Mouse (Mus musculus) liver, embryonic 12.5 days (tissue): ENCODE results near the gene Fkrp. TPM values are rescaled to one million over a fixed set of nuclear protein-coding genes. Genes with fewer than 3 reads are reported as not detected.
A peak's percentile ranks its signal among the peaks of the same experiment; 100 is the strongest.

ENCODE experiments used
- ATAC-seq: fragments of 200-750 bp; cut with Nextera tagmentation; 2 replicates; pipeline ENCODE4 v1.8.0; 2017; ENCODE audit warnings: moderate number of reproducible peaks, mild to moderate bottlenecking, moderate library complexity
- H3K27ac ChIP-seq: fragments of 300-500 bp; sonication (generic); 2 replicates; pipeline ENCODE4 v1.5.1; 2016; ENCODE audit warnings: mild to moderate bottlenecking
- H3K27me3 ChIP-seq: fragments of 300-500 bp; sonication (generic); replicated peaks from 2 replicates; pipeline ENCODE4 v1.6.1; 2016; ENCODE audit warnings: mild to moderate bottlenecking, moderate library complexity
- H3K36me3 ChIP-seq: fragments of 300-500 bp; sonication (generic); 2 replicates; pipeline ENCODE4 v1.6.1; 2016; ENCODE audit warnings: mild to moderate bottlenecking, moderate library complexity
- H3K4me1 ChIP-seq: fragments of 300-500 bp; sonication (generic); 2 replicates; pipeline ENCODE4 v1.6.1; 2016
- H3K4me2 ChIP-seq: fragments of 300-500 bp; sonication (generic); 2 replicates; pipeline ENCODE4 v1.6.1; 2016; ENCODE audit warnings: mild to moderate bottlenecking, moderate library complexity
- H3K4me3 ChIP-seq: fragments of 300-500 bp; sonication (generic); 2 replicates; pipeline ENCODE4 v1.5.1; 2016; ENCODE audit warnings: mild to moderate bottlenecking, moderate library complexity
- H3K9ac ChIP-seq: fragments of 300-500 bp; sonication (generic); 2 replicates; pipeline ENCODE4 v1.6.1; 2016; ENCODE audit warnings: mild to moderate bottlenecking, moderate library complexity
- H3K9me3 ChIP-seq: fragments of 300-500 bp; sonication (generic); replicated peaks from 2 replicates; pipeline ENCODE4 v1.6.1; 2016; ENCODE audit warnings: mild to moderate bottlenecking, moderate library complexity
- whole genome bisulfite sequencing: fragments of 180-500 bp; shearing (Covaris S2); methylation state at CpG from one replicate; pipeline ENCODE4 v1.1.7; 2016; ENCODE audit not compliant: insufficient replicate concordance; 5-methylcytosine and 5-hydroxymethylcytosine counted together
- polyA plus RNA-seq: library from polyadenylated mRNA; unstranded; fragments of >200 nt; fragmentation: Nextera tagmentation; extraction: Ambion mirVana; gene quantifications from 2 replicates; pipeline ENCODE4 v1.2.1, GENCODE M21; 2016

Gene Fkrp
- polyA plus RNA-seq, 1 experiment from 2014 or later = 16.0 TPM

- no peak overlapping the region for H3K27ac ChIP-seq
- peak overlapping the region; percentile 39 for H3K4me3 ChIP-seq
- peaks cover 56% of the 10 kb centered on the region for H3K36me3 ChIP-seq
- ATAC-seq = no peak
- 22% methylated on average over 90 of the region's 90 CpGs for WGBS
- H3K4me2 ChIP-seq = peak overlapping the region; percentile 65
- no peaks in the 10 kb centered on the region for H3K9me3 ChIP-seq
- H3K27me3 ChIP-seq = peaks cover 32% of the 10 kb centered on the region
- H3K9ac ChIP-seq = peak overlapping the region; percentile 36; the same call in 1 of the 2 replicates
- H3K4me1 ChIP-seq = peaks cover 33% of the 10 kb centered on the region
Observed at GRCm38 (mm10) chr7:16810920-16811648, 5.4 kb downstream of the Fkrp start.

DNA sequence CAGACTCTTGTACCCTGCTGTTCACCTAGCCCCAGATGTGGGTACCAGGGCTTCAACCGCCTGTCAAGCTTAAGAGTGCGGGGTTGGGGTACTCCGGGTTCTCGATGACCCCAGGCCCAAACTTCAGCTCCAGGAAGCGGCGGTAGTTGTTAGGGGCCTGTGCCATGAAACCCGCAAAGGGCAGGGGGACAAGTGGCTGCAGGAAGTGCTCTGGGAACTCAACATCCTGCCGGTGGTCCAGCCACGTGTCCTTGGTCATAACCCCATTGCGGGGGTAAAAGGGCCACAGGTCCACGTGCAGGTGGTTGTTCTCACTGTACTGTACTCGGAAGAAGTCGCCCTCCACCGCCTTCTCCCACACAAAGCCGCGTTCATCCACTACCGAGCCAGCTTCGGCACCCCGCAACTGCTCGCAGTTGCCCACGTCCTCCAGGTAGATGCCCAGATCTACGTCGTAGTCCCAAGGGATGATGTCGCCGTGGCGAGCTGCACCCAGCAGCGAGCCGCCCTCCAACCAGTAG lies 6.1 kb downstream of the Fkrp start:
- Histone ChIP-seq H3K9ac (0 out of 2 replicates have a peak overlapping the region, but pooled peaks have one; percentile 36), H3K27ac (no peak overlapping the region), H3K9me3 (no peaks in the 10 kb centered on the region), H3K4me3 (peak overlapping the region; percentile 39), H3K36me3 (peaks cover 56% of the 10 kb centered on the region), H3K27me3 (peaks cover 32% of the 10 kb centered on the region), H3K4me1 (peaks cover 27% of the 10 kb centered on the region), H3K4me2 (peak overlapping the region; percentile 65)
- WGBS = 49% methylated on average over 28 of the region's 28 CpGs
- no peak for ATAC-seq

DNA sequence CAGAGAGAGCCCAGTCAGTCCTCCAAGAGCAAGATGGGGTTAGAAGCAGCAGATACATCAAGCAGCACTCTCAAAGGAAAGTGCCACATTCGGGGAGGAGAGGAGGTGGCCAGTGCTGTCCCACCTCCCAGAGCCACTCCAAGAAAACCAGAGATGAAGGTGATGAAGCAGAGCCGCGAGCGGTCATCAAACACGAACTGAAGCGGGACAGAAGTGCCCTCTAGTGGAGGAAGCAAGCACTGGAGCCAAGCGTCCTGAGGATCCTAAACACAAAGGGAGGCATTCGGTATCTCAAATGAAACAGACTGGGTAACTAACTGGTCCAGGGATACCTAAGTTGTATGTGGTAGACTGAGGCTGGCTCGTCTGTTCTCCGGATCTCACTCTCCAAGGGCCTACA lies 6.8 kb downstream of the Fkrp start:
- Histone ChIP-seq H3K36me3 (peaks cover 56% of the 10 kb centered on the region), H3K27me3 (peaks cover 32% of the 10 kb centered on the region), H3K9me3 (no peaks in the 10 kb centered on the region), H3K4me2 (no peak overlapping the region), H3K9ac (no peak overlapping the region), H3K27ac (no peak overlapping the region), H3K4me1 (peaks cover 26% of the 10 kb centered on the region), H3K4me3 (no peak overlapping the region)
- 21% methylated on average over 10 of the region's 10 CpGs for whole genome bisulfite sequencing
- peak; percentile 47; the same call in 1 of the 2 replicates for ATAC-seq

GRCm38 (mm10) chr7:16808647-16809046 lies 7.9 kb downstream of the Fkrp start:
- WGBS = 78% methylated on average over 9 of the region's 9 CpGs
- Histone ChIP-seq H3K4me1 (peaks cover 30% of the 10 kb centered on the region), H3K9me3 (no peaks in the 10 kb centered on the region), H3K27ac (no peak overlapping the region), H3K4me3 (no peak overlapping the region), H3K36me3 (peaks cover 47% of the 10 kb centered on the region), H3K9ac (no peak overlapping the region), H3K27me3 (peaks cover 32% of the 10 kb centered on the region), H3K4me2 (no peak overlapping the region)
- ATAC-seq = no peak

- 86% methylated on average over 9 of the region's 9 CpGs for WGBS
- no peak overlapping the region for H3K9ac ChIP-seq
- ATAC-seq = no peak
Observed at GRCm38 (mm10) chr7:16807936-16808335, 8.6 kb downstream of the Fkrp start.

GRCm38 (mm10) chr7:16804409-16805028 lies 12.0 kb downstream of the Fkrp start:
- H3K27ac ChIP-seq = no peak overlapping the region
- no peak overlapping the region for H3K4me3 ChIP-seq
- H3K36me3 ChIP-seq = peaks cover 19% of the 10 kb centered on the region
- H3K4me1 ChIP-seq = peaks cover 6% of the 10 kb centered on the region; the same call in 1 of the 2 replicates
- H3K9ac ChIP-seq = no peak overlapping the region
- H3K4me2 ChIP-seq = no peak overlapping the region
- peak; percentile 49; the same call in 1 of the 2 replicates for ATAC-seq
- WGBS = 26% methylated on average over 8 of the region's 8 CpGs
- H3K9me3 ChIP-seq = no peaks in the 10 kb centered on the region
- H3K27me3 ChIP-seq = no peaks in the 10 kb centered on the region

More at GRCm38 (mm10) chr7:16807936-16808335, 8.6 kb downstream of the Fkrp start:
- peaks cover 30% of the 10 kb centered on the region for H3K4me1 ChIP-seq
- H3K27me3 ChIP-seq = peaks cover 32% of the 10 kb centered on the region
- peaks cover 40% of the 10 kb centered on the region for H3K36me3 ChIP-seq
- H3K9me3 ChIP-seq = no peaks in the 10 kb centered on the region
- no peak overlapping the region for H3K4me2 ChIP-seq
- no peak overlapping the region for H3K4me3 ChIP-seq
- H3K27ac ChIP-seq = no peak overlapping the region

DNA sequence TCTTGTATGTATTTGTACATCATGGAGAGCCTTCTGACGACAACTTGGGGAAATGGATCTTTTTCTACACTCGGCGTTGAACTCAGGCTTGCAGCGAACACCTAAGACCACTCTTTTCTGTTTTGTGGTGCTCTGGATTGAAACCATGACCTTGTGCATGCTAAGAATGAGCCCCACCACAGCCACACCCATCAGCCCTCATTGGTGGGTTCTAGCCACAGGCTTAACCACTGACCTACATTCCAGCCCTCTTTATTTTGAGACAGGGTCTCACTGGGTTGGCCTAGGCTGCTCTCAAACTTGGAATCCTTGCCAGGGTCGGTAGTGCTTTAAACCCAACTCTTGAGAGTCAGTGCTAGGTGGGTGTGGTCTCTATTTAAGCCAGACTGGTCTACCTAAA lies 21.6 kb downstream of the Fkrp start:
- Histone ChIP-seq H3K9ac (no peak overlapping the region), H3K4me3 (no peak overlapping the region), H3K4me1 (peaks cover 17% of the 10 kb centered on the region), H3K27ac (no peak overlapping the region), H3K36me3 (peaks cover 97% of the 10 kb centered on the region), H3K4me2 (no peak overlapping the region), H3K27me3 (no peaks in the 10 kb centered on the region), H3K9me3 (no peaks in the 10 kb centered on the region)
- 90% methylated on average over 5 of the region's 5 CpGs for WGBS
- ATAC-seq = no peak

- Histone ChIP-seq H3K9me3 (no peaks in the 10 kb centered on the region), H3K4me2 (peak overlapping the region; percentile 14; the same call in 1 of the 2 replicates), H3K4me3 (no peak overlapping the region), H3K27ac (peak overlapping the region; percentile 67), H3K36me3 (peaks cover 100% of the 10 kb centered on the region), H3K4me1 (peaks cover 22% of the 10 kb centered on the region), H3K27me3 (no peaks in the 10 kb centered on the region), H3K9ac (no peak overlapping the region)
- WGBS = 86% methylated on average over 19 of the region's 19 CpGs
- no peak for ATAC-seq
Observed at GRCm38 (mm10) chr7:16793010-16793725, 23.4 kb downstream of the Fkrp start.

DNA sequence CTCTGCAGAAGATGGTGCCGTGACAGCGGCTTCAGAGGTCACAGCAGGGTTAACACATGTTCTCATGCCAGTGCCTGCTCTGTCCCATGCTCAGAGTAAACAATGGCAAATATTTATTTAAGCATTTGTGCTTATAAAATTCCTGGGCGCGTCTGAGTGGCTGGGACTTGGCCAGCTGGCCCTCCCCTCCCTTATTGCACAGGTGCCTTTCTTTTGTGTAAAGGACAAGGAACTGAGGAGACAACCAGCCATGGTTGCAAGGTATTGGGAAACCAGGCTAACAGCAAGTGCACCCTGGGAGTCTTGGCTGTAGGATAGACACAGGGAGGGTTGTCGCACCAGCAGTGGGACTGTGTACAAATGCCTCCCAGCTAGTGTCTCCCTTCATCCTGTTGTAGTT lies 24.2 kb downstream of the Fkrp start:
- WGBS = 81% methylated on average over 5 of the region's 5 CpGs
- no peak for ATAC-seq
- Histone ChIP-seq H3K9me3 (no peaks in the 10 kb centered on the region), H3K4me1 (peaks cover 28% of the 10 kb centered on the region), H3K27me3 (no peaks in the 10 kb centered on the region), H3K4me3 (no peak overlapping the region), H3K4me2 (peak overlapping the region; percentile 4; the same call in 1 of the 2 replicates), H3K9ac (no peak overlapping the region), H3K36me3 (peaks cover 100% of the 10 kb centered on the region), H3K27ac (peak overlapping the region; percentile 67)

DNA sequence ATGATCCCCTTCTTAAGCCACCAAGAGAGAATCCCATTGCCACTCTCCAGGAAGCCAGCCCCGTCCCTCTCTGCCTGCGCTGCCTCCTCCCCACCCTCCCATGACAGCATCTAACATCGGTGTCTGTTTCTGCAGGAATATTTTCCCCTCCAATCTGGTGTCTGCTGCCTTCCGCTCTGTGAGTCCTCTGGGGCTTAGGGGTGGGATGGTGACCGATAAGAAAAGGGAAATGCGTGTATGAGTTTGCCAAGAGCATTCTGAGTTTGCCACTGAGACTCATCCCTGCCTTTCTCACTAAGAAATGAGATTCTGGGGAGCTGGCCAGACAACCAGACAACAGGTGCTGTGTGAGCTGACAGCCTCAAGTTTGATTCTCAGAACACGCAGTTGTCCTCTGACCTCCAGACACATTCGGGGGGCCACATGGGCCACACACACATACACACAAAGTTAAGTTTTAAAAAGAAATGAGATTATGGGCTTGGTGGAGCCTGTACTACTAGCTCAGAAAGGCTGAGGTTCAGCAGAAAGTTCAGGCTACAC lies 30.9 kb downstream of the Fkrp start:
- no peak for ATAC-seq
- H3K36me3 ChIP-seq = peaks cover 70% of the 10 kb centered on the region
- H3K4me3 ChIP-seq = peak overlapping the region; percentile 99
- H3K4me1 ChIP-seq = peaks cover 58% of the 10 kb centered on the region
- 67% methylated on average over 8 of the region's 8 CpGs for WGBS
- peak overlapping the region; percentile 98 for H3K9ac ChIP-seq
- H3K9me3 ChIP-seq = no peaks in the 10 kb centered on the region
- H3K4me2 ChIP-seq = peak overlapping the region; percentile 89
- H3K27me3 ChIP-seq = no peaks in the 10 kb centered on the region
- peak overlapping the region; percentile 98 for H3K27ac ChIP-seq

DNA sequence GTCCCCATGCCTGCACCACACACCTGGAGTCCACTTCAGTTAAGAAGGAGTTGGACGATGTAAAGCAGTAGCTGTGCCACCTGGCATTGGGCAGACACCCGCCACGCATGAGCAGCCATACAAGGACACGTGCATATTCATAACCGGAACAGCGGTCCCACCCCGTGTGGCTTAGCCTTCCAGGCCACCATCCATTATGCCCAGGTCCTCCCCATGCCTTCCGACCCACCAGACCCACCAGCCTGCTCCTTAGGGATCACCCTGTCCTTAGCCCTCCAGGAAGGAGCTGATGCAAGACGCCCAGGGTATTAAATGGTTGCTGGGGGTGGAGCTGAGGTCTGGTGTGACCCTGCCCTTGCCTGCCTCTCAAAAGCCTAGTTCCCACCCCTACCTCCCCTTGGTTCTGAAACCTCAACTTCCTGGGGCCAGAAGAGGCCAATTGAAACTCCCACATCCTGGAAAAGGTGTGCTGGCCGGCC lies 32.0 kb downstream of the Fkrp start:
- peak overlapping the region; percentile 89 for H3K4me2 ChIP-seq
- peak overlapping the region; percentile 99 for H3K4me3 ChIP-seq
- H3K9ac ChIP-seq = peak overlapping the region; percentile 98
- WGBS = 62% methylated on average over 10 of the region's 10 CpGs
- no peaks in the 10 kb centered on the region for H3K9me3 ChIP-seq
- H3K27ac ChIP-seq = peak overlapping the region; percentile 98
- H3K4me1 ChIP-seq = peaks cover 63% of the 10 kb centered on the region
- no peaks in the 10 kb centered on the region for H3K27me3 ChIP-seq
- peaks cover 59% of the 10 kb centered on the region for H3K36me3 ChIP-seq
- ATAC-seq = 0 out of 2 replicates have a peak, but pooled peaks have one; percentile 13
